ENCODE assay signal across 10 mouse cellular contexts in genomic region chr13:59766786-59767515, GRCm38 (mm10). TPM values are rescaled to one million over a fixed set of nuclear protein-coding genes. Genes with fewer than 3 reads are reported as not detected.
A peak's percentile ranks its signal among the peaks of the same experiment; 100 is the strongest.
DNase-seq lines count a peak whose midpoint lies in the region; ATAC-seq lines count a peak whose summit lies in the region.
"Had no signal": no experiment of that assay in that cellular context is flagged by ENCODE, and none has a peak within 500 bp of the region (broad histone marks: within the 10 kb centered on the region; RNA-seq: fewer than 3 reads in every experiment).

No protein-coding gene starts in this region.

- H3K9ac ChIP-seq in heart, embryonic 11.5 days (ENCODE audit: low read depth, low read length): peak overlapping the region; percentile 50; the same call in 1 of the 2 replicates
- 0 out of 2 replicates have a peak overlapping the region, but pooled peaks have one; percentile 21 for H3K9ac ChIP-seq in heart, embryonic 15.5 days

- 64% methylated on average over 11 of the region's 11 CpGs for WGBS in heart, embryonic 11.5 days (ENCODE audit: insufficient replicate concordance)
- 49% methylated on average over 11 of the region's 11 CpGs for WGBS in heart, embryonic 15.5 days

- H3K4me1 ChIP-seq in heart, embryonic 11.5 days (ENCODE audit: control insufficient read depth, insufficient read depth, low read length): peaks cover 38% of the 10 kb centered on the region
- H3K4me1 ChIP-seq in heart, embryonic 15.5 days (replicated peaks): peaks cover 46% of the 10 kb centered on the region

- ATAC-seq in heart, embryonic 11.5 days (replicated peaks; ENCODE audit: insufficient number of reproducible peaks, low FRiP score, low TSS enrichment): no peak
- ATAC-seq in heart, embryonic 15.5 days (replicated peaks; ENCODE audit: insufficient number of reproducible peaks, insufficient read depth, low FRiP score, low read depth): no peak

- peak overlapping the region; percentile 25 for H3K4me3 ChIP-seq in heart, embryonic 11.5 days (ENCODE audit: low read depth, low read length)
- H3K4me3 ChIP-seq in heart, embryonic 15.5 days: peak overlapping the region; percentile 94

- intact Hi-C loops in heart, postnatal 36 days (cut with DNase I): no loop called here

- H3K4me2 ChIP-seq in heart, embryonic 11.5 days: peak overlapping the region; percentile 80
- H3K4me2 ChIP-seq in heart, embryonic 15.5 days: peak overlapping the region; percentile 84

- H3K27me3 ChIP-seq in heart, embryonic 11.5 days (ENCODE audit: control insufficient read depth, insufficient read depth, low read length): no peaks in the 10 kb centered on the region
- H3K27me3 ChIP-seq in heart, embryonic 15.5 days: no peaks in the 10 kb centered on the region

- no peaks in the 10 kb centered on the region for H3K9me3 ChIP-seq in heart, embryonic 11.5 days (replicated peaks; ENCODE audit: control insufficient read depth, low read length)
- no peaks in the 10 kb centered on the region for H3K9me3 ChIP-seq in heart, embryonic 15.5 days (replicated peaks)

- peak overlapping the region; percentile 31 for H3K27ac ChIP-seq in heart, embryonic 11.5 days (ENCODE audit: low read depth, low read length)
- H3K27ac ChIP-seq in heart, embryonic 15.5 days: peak overlapping the region; percentile 48

- DNase-seq in heart, postnatal 36 days: no peak
- peak; percentile 71 to 76 for DNase-seq in kidney, postnatal 25 days
- peak; percentile 50 to 63 for DNase-seq in lung, postnatal 4 days
- no peak for DNase-seq in left cerebral cortex, adult 9 months (ENCODE audit: low spot score in 2 of 2)
- no peak for DNase-seq in thymus, postnatal 10 days (ENCODE audit: low spot score in 2 of 2)
- DNase-seq in gastrocnemius, adult 8-10 months (ENCODE audit: low spot score in 2 of 2): no peak

- no peaks in the 10 kb centered on the region for H3K36me3 ChIP-seq in heart, embryonic 11.5 days (ENCODE audit: control insufficient read depth, insufficient read depth, low read length)
- H3K36me3 ChIP-seq in heart, embryonic 15.5 days: peaks cover 11% of the 10 kb centered on the region

RNA-seq across cellular contexts. Expression of gene Isca1, which starts 2.7 kb away (rescaled TPM):
- 168 and 171 TPM in 2 replicates for polyA plus RNA-seq in heart, embryonic 11.5 days (2014; fragmentation: Nextera tagmentation; extraction: Ambion mirVana)
- 100 to 1,000 TPM; 215 to 228 TPM for total RNA-seq in heart, postnatal 36 days (2021)
- polyA plus RNA-seq in heart, embryonic 15.5 days (2015; fragmentation: Nextera tagmentation; extraction: Ambion mirVana): 217 and 232 TPM in 2 replicates
- 100 to 1,000 TPM; 159 to 209 (median 180) TPM for total RNA-seq in gastrocnemius, adult 8-10 months (2022)

RNA-seq across cellular contexts. Expression of gene Gm49354, which starts 15.1 kb away (rescaled TPM):
- polyA plus RNA-seq in heart, embryonic 11.5 days (2014; fragmentation: Nextera tagmentation; extraction: Ambion mirVana): not detected in 2 replicates
- total RNA-seq in heart, postnatal 36 days (2021): not detected
- polyA plus RNA-seq in heart, embryonic 15.5 days (2015; fragmentation: Nextera tagmentation; extraction: Ambion mirVana): not detected in 2 replicates
- total RNA-seq in gastrocnemius, adult 8-10 months (2022): not detected
- total RNA-seq: ES-E14 had no signal
- polyA plus RNA-seq: neural tube, embryonic 11.5 days had no signal

RNA-seq across cellular contexts. Expression of gene 1700014D04Rik, which starts 20.4 kb away (rescaled TPM):
- polyA plus RNA-seq in heart, embryonic 11.5 days (2014; fragmentation: Nextera tagmentation; extraction: Ambion mirVana): not detected in 2 replicates
- not detected for total RNA-seq in heart, postnatal 36 days (2021)
- polyA plus RNA-seq in heart, embryonic 15.5 days (2015; fragmentation: Nextera tagmentation; extraction: Ambion mirVana): 0.04 TPM in 1 of 2 replicates, not detected in the other
- total RNA-seq in gastrocnemius, adult 8-10 months (2022): under 1 TPM in 2 of 4 experiments, not detected in 2; 0.10 to 0.12 TPM

RNA-seq across cellular contexts. Expression of gene Spata31d1d, which starts 35.4 kb away (rescaled TPM):
- polyA plus RNA-seq in heart, embryonic 11.5 days (2014; fragmentation: Nextera tagmentation; extraction: Ambion mirVana): not detected in 2 replicates
- not detected for total RNA-seq in heart, postnatal 36 days (2021)
- polyA plus RNA-seq in heart, embryonic 15.5 days (2015; fragmentation: Nextera tagmentation; extraction: Ambion mirVana): not detected in 2 replicates
- not detected for total RNA-seq in gastrocnemius, adult 8-10 months (2022)
- polyA plus RNA-seq: neural tube, embryonic 11.5 days had no signal

RNA-seq across cellular contexts. Expression of gene Spata31d1b, which starts 54.9 kb away (rescaled TPM):
- not detected in 2 replicates for polyA plus RNA-seq in heart, embryonic 11.5 days (2014; fragmentation: Nextera tagmentation; extraction: Ambion mirVana)
- not detected for total RNA-seq in heart, postnatal 36 days (2021)
- polyA plus RNA-seq in heart, embryonic 15.5 days (2015; fragmentation: Nextera tagmentation; extraction: Ambion mirVana): not detected in 2 replicates
- total RNA-seq in gastrocnemius, adult 8-10 months (2022): not detected
- polyA plus RNA-seq: neural tube, embryonic 11.5 days had no signal

Comparison
In these comparisons a context has a peak if more than half of its experiments do, and no peak if none do; other contexts are left out.
1. DNase-seq: peak in kidney, postnatal 25 days (2 of 2) and lung, postnatal 4 days (2 of 2); none in heart, postnatal 36 days (0 of 2), left cerebral cortex, adult 9 months (0 of 2), thymus, postnatal 10 days (0 of 2) and gastrocnemius, adult 8-10 months (0 of 2).